Mouse (Mus musculus) liver, embryonic 13.5 days (tissue): ENCODE measurements at regions not wholly inside any gene's neighbourhood (a gene's known extent, or its start where the extent isn't known, plus 50 kb on each side); places are given as distances from the start of the nearest gene placed in this dataset.

Source experiments
- ATAC-seq: fragments of 200-750 bp; cut with Nextera tagmentation; 2 replicates; pipeline ENCODE4 v1.8.0; 2017; ENCODE audit warnings: low read depth, mild to moderate bottlenecking, moderate number of reproducible peaks, moderate library complexity
- DNase-seq: peaks from one replicate; pipeline ENCODE4 v3.0.0; 2022
- H3K27ac ChIP-seq: fragments of 300-500 bp; sonication (generic); 2 replicates; pipeline ENCODE4 v1.5.1; 2015; ENCODE audit warnings: moderate library complexity, mild to moderate bottlenecking, inconsistent platforms
- H3K27me3 ChIP-seq: fragments of 300-500 bp; sonication (generic); 2 replicates; pipeline ENCODE4 v1.6.1; 2015; ENCODE audit warnings: mild to moderate bottlenecking, inconsistent platforms
- H3K36me3 ChIP-seq: fragments of 300-500 bp; sonication (generic); 2 replicates; pipeline ENCODE4 v1.6.1; 2015; ENCODE audit warnings: mild to moderate bottlenecking, inconsistent platforms
- H3K4me1 ChIP-seq: fragments of 300-500 bp; sonication (generic); replicated peaks from 2 replicates; pipeline ENCODE4 v1.6.1; 2015; ENCODE audit warnings: inconsistent platforms
- H3K4me2 ChIP-seq: fragments of 300-500 bp; sonication (generic); 2 replicates; pipeline ENCODE4 v1.6.1; 2015; ENCODE audit warnings: inconsistent platforms, mild to moderate bottlenecking, moderate library complexity
- H3K4me3 ChIP-seq: fragments of 300-500 bp; sonication (generic); replicated peaks from 2 replicates; pipeline ENCODE4 v1.5.1; 2015; ENCODE audit warnings: mild to moderate bottlenecking, inconsistent platforms
- H3K9ac ChIP-seq: fragments of 300-500 bp; sonication (generic); 2 replicates; pipeline ENCODE4 v1.6.1; 2015; ENCODE audit warnings: mild to moderate bottlenecking, inconsistent platforms
- H3K9me3 ChIP-seq: fragments of 300-500 bp; sonication (generic); replicated peaks from 2 replicates; pipeline ENCODE4 v1.6.1; 2016; ENCODE audit warnings: inconsistent platforms
- WGBS: fragments of 180-500 bp; shearing (Covaris S2); methylation state at CpG from one replicate; pipeline ENCODE4 v1.1.7; 2015; ENCODE audit not compliant: insufficient replicate concordance; 5-methylcytosine and 5-hydroxymethylcytosine counted together

- WGBS: 3% methylated on average over 1 of the region's 1 CpGs
- Histone ChIP-seq H3K9me3 (no peaks in the 10 kb centered on the region), H3K27ac (peak overlapping the region; percentile 78), H3K9ac (no peak overlapping the region), H3K36me3 (no peaks in the 10 kb centered on the region), H3K27me3 (no peaks in the 10 kb centered on the region), H3K4me3 (no peak overlapping the region), H3K4me2 (peak overlapping the region; percentile 36), H3K4me1 (peaks cover 43% of the 10 kb centered on the region)
- ATAC-seq (peak; percentile 100), DNase-seq (peak; percentile 80)
Observed at GRCm38 (mm10) chr3:66486184-66486583, 189.5 kb upstream of the Veph1 start.

GRCm38 (mm10) chr3:66480718-66481117 lies 184.1 kb upstream of the Veph1 start:
- no peaks in the 10 kb centered on the region for H3K9me3 ChIP-seq
- 65% methylated on average over 6 of the region's 6 CpGs for WGBS
- no peak overlapping the region for H3K4me3 ChIP-seq
- DNase-seq (no peak), ATAC-seq (no peak)
- no peak overlapping the region for H3K4me2 ChIP-seq
- no peak overlapping the region for H3K9ac ChIP-seq
- 0 out of 2 replicates have a peak, but pooled peaks cover 5% of the 10 kb centered on the region for H3K27me3 ChIP-seq
- no peak overlapping the region for H3K27ac ChIP-seq
- H3K36me3 ChIP-seq: no peaks in the 10 kb centered on the region
- peaks cover 26% of the 10 kb centered on the region for H3K4me1 ChIP-seq

GRCm38 (mm10) chr3:66479266-66479665 lies 182.6 kb upstream of the Veph1 start:
- Histone ChIP-seq H3K4me2 (no peak overlapping the region), H3K4me3 (no peak overlapping the region), H3K27ac (no peak overlapping the region), H3K27me3 (0 out of 2 replicates have a peak, but pooled peaks cover 5% of the 10 kb centered on the region), H3K9ac (no peak overlapping the region), H3K9me3 (no peaks in the 10 kb centered on the region), H3K4me1 (peaks cover 11% of the 10 kb centered on the region), H3K36me3 (no peaks in the 10 kb centered on the region)
- 71% methylated on average over 4 of the region's 4 CpGs for WGBS
- no peak for DNase-seq
- ATAC-seq: no peak

- no peaks in the 10 kb centered on the region for H3K27me3 ChIP-seq
- WGBS: 63% methylated on average over 5 of the region's 5 CpGs
- no peaks in the 10 kb centered on the region for H3K4me1 ChIP-seq
- no peaks in the 10 kb centered on the region for H3K36me3 ChIP-seq
- no peak overlapping the region for H3K4me3 ChIP-seq
- ATAC-seq (no peak), DNase-seq (no peak)
- H3K27ac ChIP-seq: no peak overlapping the region
- H3K4me2 ChIP-seq: no peak overlapping the region
- no peaks in the 10 kb centered on the region for H3K9me3 ChIP-seq
- H3K9ac ChIP-seq: no peak overlapping the region
Observed at GRCm38 (mm10) chr3:66466321-66466720, 169.7 kb upstream of the Veph1 start.

- ATAC-seq: no peak
- no peak overlapping the region for H3K27ac ChIP-seq
- H3K9ac ChIP-seq: no peak overlapping the region
- DNase-seq: no peak
- H3K36me3 ChIP-seq: no peaks in the 10 kb centered on the region
- 82% methylated on average over 1 of the region's 1 CpGs for WGBS
- no peaks in the 10 kb centered on the region for H3K4me1 ChIP-seq
- H3K27me3 ChIP-seq: no peaks in the 10 kb centered on the region
- no peak overlapping the region for H3K4me2 ChIP-seq
- no peak overlapping the region for H3K4me3 ChIP-seq
- no peaks in the 10 kb centered on the region for H3K9me3 ChIP-seq
Observed at GRCm38 (mm10) chr3:66465371-66465770, 168.7 kb upstream of the Veph1 start.

GRCm38 (mm10) chr3:66462341-66462740 lies 165.7 kb upstream of the Veph1 start:
- DNase-seq: no peak
- H3K9me3 ChIP-seq: no peaks in the 10 kb centered on the region
- H3K4me2 ChIP-seq: no peak overlapping the region
- H3K4me1 ChIP-seq: no peaks in the 10 kb centered on the region
- H3K9ac ChIP-seq: no peak overlapping the region
- no peaks in the 10 kb centered on the region for H3K36me3 ChIP-seq
- no peak for ATAC-seq
- 68% methylated on average over 1 of the region's 1 CpGs for WGBS
- H3K27ac ChIP-seq: no peak overlapping the region
- H3K4me3 ChIP-seq: no peak overlapping the region
- no peaks in the 10 kb centered on the region for H3K27me3 ChIP-seq

GRCm38 (mm10) chr3:66446274-66447159 lies 149.9 kb upstream of the Veph1 start:
- H3K4me2 ChIP-seq: no peak overlapping the region
- WGBS: 70% methylated on average over 10 of the region's 10 CpGs
- H3K27ac ChIP-seq: no peak overlapping the region
- no peaks in the 10 kb centered on the region for H3K36me3 ChIP-seq
- no peak overlapping the region for H3K4me3 ChIP-seq
- no peaks in the 10 kb centered on the region for H3K27me3 ChIP-seq
- H3K9me3 ChIP-seq: no peaks in the 10 kb centered on the region
- DNase-seq (no peak), ATAC-seq (no peak)
- no peak overlapping the region for H3K9ac ChIP-seq
- H3K4me1 ChIP-seq: no peaks in the 10 kb centered on the region; the same call in 1 of the 2 replicates

- Histone ChIP-seq H3K36me3 (no peaks in the 10 kb centered on the region), H3K27ac (no peak overlapping the region), H3K4me1 (no peaks in the 10 kb centered on the region), H3K27me3 (no peaks in the 10 kb centered on the region), H3K9ac (no peak overlapping the region), H3K9me3 (no peaks in the 10 kb centered on the region), H3K4me3 (no peak overlapping the region), H3K4me2 (no peak overlapping the region)
- DNase-seq (no peak), ATAC-seq (no peak)
Observed at GRCm38 (mm10) chr3:66433216-66433615, 136.6 kb upstream of the Veph1 start.

GRCm38 (mm10) chr3:66430187-66430586 lies 133.6 kb upstream of the Veph1 start:
- Histone ChIP-seq H3K4me3 (no peak overlapping the region), H3K27ac (no peak overlapping the region), H3K36me3 (no peaks in the 10 kb centered on the region), H3K4me2 (no peak overlapping the region), H3K4me1 (no peaks in the 10 kb centered on the region), H3K9ac (no peak overlapping the region), H3K27me3 (no peaks in the 10 kb centered on the region), H3K9me3 (no peaks in the 10 kb centered on the region)
- DNase-seq (no peak), ATAC-seq (no peak)
- WGBS: 67% methylated on average over 3 of the region's 3 CpGs

GRCm38 (mm10) chr3:66422445-66423037 lies 125.9 kb upstream of the Veph1 start:
- Histone ChIP-seq H3K27me3 (no peaks in the 10 kb centered on the region), H3K4me1 (no peaks in the 10 kb centered on the region), H3K9me3 (no peaks in the 10 kb centered on the region), H3K9ac (no peak overlapping the region), H3K27ac (no peak overlapping the region), H3K4me3 (no peak overlapping the region), H3K4me2 (no peak overlapping the region), H3K36me3 (no peaks in the 10 kb centered on the region)
- no peak for DNase-seq
- WGBS: 68% methylated on average over 6 of the region's 6 CpGs
- ATAC-seq: no peak

GRCm38 (mm10) chr3:66410706-66411277 lies 114.2 kb upstream of the Veph1 start:
- Histone ChIP-seq H3K4me3 (no peak overlapping the region), H3K27me3 (no peaks in the 10 kb centered on the region), H3K9me3 (no peaks in the 10 kb centered on the region), H3K36me3 (no peaks in the 10 kb centered on the region), H3K4me2 (0 out of 2 replicates have a peak overlapping the region, but pooled peaks have one; percentile 8), H3K4me1 (no peaks in the 10 kb centered on the region), H3K27ac (no peak overlapping the region), H3K9ac (no peak overlapping the region)
- DNase-seq (no peak), ATAC-seq (no peak)
- 46% methylated on average over 11 of the region's 11 CpGs for WGBS
